Mouse (Mus musculus): ENCODE data around the gene Fgfr2. TPM values are rescaled to one million over a fixed set of nuclear protein-coding genes. Genes with fewer than 3 reads are reported as not detected.

Fgfr2 gene
- polyA plus RNA-seq, 1 experiment from 2014 or later = 67.0 TPM

DNA sequence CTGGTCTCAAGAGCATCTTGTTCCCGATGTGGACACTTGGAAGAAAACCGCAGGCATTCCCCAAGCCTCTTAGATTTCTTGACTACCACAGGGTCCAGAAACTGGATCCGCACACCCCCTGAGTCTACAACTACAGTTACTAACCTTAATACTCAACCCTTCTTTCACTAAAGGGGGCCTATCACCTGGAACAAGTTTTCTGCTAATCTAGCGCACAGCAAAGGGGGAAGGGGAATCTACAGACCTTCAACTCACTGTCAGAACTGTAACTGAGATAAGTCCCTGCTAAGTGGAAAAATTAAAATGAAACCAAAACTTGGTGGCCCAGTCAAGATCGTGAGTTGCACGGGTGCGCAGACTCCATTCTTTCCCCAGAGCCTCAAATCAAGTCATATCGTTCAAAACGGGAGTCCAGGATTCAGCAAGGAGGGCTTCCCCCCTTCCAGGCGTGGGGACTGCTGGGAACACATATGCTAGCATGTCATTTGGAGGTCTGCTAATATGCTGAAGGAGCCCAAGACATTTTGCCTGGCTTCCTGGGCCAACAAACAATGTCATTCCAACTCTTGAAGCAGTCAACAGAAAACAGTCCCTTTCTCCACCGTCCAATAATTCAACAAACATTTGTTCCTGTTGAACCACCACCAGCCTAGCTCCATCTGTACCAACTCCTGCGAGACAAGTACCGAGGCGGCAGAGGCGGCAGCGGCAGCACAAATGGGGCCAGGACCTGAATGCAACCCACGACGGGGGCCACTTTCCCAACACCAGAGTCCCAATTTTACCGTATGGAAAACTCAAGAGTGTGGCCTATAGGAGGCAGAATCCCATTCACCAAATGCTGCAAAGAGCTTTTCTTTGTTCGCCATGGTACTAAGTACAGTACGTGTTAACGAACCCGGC, 311.2 kb downstream of the Fgfr2 start:
- Histone ChIP-seq H3K4me1 (replicated peaks) (peaks cover 44% of the 10 kb centered on the region), H3K9ac (peak overlapping the region; percentile 81), H3K27me3 (replicated peaks) (no peaks in the 10 kb centered on the region), H3K9me3 (no peaks in the 10 kb centered on the region), H3K4me3 (replicated peaks) (peak overlapping the region; percentile 68), H3K36me3 (no peaks in the 10 kb centered on the region), H3K4me2 (replicated peaks) (peak overlapping the region; percentile 85), H3K27ac (peak overlapping the region; percentile 88; the same call in 1 of the 2 replicates)
- 16% methylated on average over 23 of the region's 23 CpGs for WGBS
- no peak for ATAC-seq

DNA sequence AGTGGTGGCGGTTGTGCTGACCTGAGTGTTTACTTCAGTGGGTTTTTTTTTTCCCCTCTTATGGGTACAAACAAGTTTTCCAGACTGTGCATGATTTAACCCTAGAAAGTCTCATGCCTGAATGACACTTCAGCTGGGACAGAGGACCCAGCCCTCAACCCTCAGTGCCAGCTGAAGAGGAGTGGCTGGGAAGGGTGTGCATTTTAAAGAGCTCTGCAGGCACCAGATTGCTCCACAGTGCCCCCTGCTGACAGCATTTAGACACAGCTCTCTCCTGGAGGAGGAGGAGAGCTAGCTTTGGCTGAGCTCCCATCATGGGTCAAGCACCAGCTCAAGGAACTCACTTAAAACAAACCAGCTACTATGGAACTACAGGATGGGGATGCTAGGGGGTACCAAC, 312.3 kb downstream of the Fgfr2 start:
- Histone ChIP-seq H3K9me3 (no peaks in the 10 kb centered on the region), H3K36me3 (no peaks in the 10 kb centered on the region), H3K27me3 (replicated peaks) (no peaks in the 10 kb centered on the region), H3K9ac (no peak overlapping the region), H3K4me1 (replicated peaks) (peaks cover 54% of the 10 kb centered on the region), H3K4me2 (replicated peaks) (peak overlapping the region; percentile 85; the same call in 1 of the 2 replicates), H3K27ac (0 out of 2 replicates have a peak overlapping the region, but pooled peaks have one; percentile 49), H3K4me3 (replicated peaks) (no peak overlapping the region)
- WGBS = 60% methylated on average over 1 of the region's 1 CpGs
- peak; percentile 41 for ATAC-seq

DNA sequence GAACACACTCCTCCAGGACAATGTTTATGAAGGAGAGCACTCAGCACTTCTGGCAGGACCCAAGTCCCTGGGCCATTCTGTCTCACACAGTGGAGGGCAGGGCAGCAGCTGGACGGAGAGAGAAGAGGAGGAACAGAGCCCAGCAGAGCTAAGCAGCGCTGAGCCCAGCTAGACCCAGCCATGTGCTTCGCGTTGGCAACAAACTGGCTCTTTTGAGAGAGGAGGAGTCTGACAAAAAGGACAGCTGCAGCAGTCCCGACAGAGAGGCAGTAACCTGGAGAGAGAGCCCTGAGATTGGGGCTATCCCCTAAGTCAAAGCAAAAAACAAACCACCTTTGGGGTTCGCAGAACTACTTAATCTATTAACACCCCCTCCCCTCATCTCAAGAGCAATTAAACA, 312.8 kb downstream of the Fgfr2 start:
- no peaks in the 10 kb centered on the region for H3K36me3 ChIP-seq
- H3K4me2 ChIP-seq (replicated peaks) = peak overlapping the region; percentile 85
- H3K27ac ChIP-seq = peak overlapping the region; percentile 49
- WGBS = 32% methylated on average over 6 of the region's 6 CpGs
- peak overlapping the region; percentile 11; the same call in 1 of the 2 replicates for H3K9ac ChIP-seq
- H3K9me3 ChIP-seq = no peaks in the 10 kb centered on the region
- no peak for ATAC-seq
- peaks cover 60% of the 10 kb centered on the region for H3K4me1 ChIP-seq (replicated peaks)
- H3K27me3 ChIP-seq (replicated peaks) = no peaks in the 10 kb centered on the region
- no peak overlapping the region for H3K4me3 ChIP-seq (replicated peaks)

- Histone ChIP-seq H3K4me3 (replicated peaks) (no peak overlapping the region), H3K36me3 (no peaks in the 10 kb centered on the region), H3K9ac (no peak overlapping the region), H3K9me3 (no peaks in the 10 kb centered on the region), H3K4me1 (replicated peaks) (peaks cover 64% of the 10 kb centered on the region), H3K4me2 (replicated peaks) (peak overlapping the region; percentile 42; the same call in 1 of the 2 replicates), H3K27me3 (replicated peaks) (no peaks in the 10 kb centered on the region), H3K27ac (peak overlapping the region; percentile 89; the same call in 1 of the 2 replicates)
- WGBS = 39% methylated on average over 6 of the region's 6 CpGs
- no peak for ATAC-seq
These were observed 313.4 kb downstream of the Fgfr2 start for GRCm38 (mm10) chr7:132809721-132810120.

DNA sequence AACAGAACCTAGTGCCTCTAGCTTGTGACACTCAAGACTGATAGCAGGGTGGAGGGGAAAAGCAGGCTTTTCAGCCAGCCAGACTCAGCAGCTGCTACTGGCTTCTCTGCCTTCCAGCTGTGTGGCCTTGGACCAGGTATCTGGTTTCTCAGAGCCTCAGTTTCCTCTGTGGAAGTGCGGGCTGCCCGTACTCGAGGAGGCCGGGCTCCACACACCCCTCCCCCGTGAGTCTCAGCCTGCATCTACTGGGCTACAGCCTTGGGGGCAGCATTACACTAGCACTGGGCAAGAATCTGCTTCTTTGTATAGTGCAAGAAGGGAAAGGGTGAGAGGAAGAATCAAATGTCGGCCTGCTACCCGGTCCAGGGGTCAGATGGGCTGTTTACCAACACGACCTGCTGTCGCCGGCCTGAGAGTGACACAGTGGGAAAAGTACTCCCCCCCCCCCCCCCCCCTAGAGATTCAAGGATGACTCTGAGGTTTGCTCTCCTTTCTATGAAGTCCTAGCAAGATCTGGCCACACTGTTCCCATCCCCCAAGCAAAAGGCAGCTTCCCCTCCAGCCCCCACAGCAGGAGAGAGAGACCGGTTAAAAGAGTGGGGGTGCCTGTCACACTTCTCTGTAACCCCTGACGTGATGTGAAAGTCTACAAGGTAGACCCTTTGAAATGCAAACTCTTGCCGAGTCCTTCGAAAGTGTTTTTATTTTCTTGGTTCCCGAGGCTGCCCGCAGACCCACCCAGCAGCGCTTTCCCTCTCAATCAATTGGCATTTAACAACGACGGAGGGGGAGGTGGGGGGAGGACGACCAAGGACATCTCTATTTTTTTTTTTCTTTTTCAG, 314.1 kb downstream of the Fgfr2 start:
- Histone ChIP-seq H3K36me3 (no peaks in the 10 kb centered on the region), H3K4me3 (replicated peaks) (no peak overlapping the region), H3K27ac (peak overlapping the region; percentile 89), H3K4me2 (replicated peaks) (peak overlapping the region; percentile 42), H3K9ac (no peak overlapping the region; the same call in 1 of the 2 replicates), H3K4me1 (replicated peaks) (peaks cover 67% of the 10 kb centered on the region), H3K9me3 (no peaks in the 10 kb centered on the region), H3K27me3 (replicated peaks) (no peaks in the 10 kb centered on the region)
- ATAC-seq = peak; percentile 16; the same call in 1 of the 2 replicates
- 15% methylated on average over 20 of the region's 20 CpGs for WGBS

- WGBS = 35% methylated on average over 7 of the region's 7 CpGs
- peak overlapping the region; percentile 89 for H3K27ac ChIP-seq
- H3K27me3 ChIP-seq (replicated peaks) = no peaks in the 10 kb centered on the region
- H3K4me1 ChIP-seq (replicated peaks) = peaks cover 76% of the 10 kb centered on the region
- H3K4me2 ChIP-seq (replicated peaks) = peak overlapping the region; percentile 42; the same call in 1 of the 2 replicates
- H3K9ac ChIP-seq = no peak overlapping the region
- no peaks in the 10 kb centered on the region for H3K9me3 ChIP-seq
- no peak overlapping the region for H3K4me3 ChIP-seq (replicated peaks)
- H3K36me3 ChIP-seq = no peaks in the 10 kb centered on the region
- ATAC-seq = no peak
These were observed 314.9 kb downstream of the Fgfr2 start for GRCm38 (mm10) chr7:132808051-132808796.

DNA sequence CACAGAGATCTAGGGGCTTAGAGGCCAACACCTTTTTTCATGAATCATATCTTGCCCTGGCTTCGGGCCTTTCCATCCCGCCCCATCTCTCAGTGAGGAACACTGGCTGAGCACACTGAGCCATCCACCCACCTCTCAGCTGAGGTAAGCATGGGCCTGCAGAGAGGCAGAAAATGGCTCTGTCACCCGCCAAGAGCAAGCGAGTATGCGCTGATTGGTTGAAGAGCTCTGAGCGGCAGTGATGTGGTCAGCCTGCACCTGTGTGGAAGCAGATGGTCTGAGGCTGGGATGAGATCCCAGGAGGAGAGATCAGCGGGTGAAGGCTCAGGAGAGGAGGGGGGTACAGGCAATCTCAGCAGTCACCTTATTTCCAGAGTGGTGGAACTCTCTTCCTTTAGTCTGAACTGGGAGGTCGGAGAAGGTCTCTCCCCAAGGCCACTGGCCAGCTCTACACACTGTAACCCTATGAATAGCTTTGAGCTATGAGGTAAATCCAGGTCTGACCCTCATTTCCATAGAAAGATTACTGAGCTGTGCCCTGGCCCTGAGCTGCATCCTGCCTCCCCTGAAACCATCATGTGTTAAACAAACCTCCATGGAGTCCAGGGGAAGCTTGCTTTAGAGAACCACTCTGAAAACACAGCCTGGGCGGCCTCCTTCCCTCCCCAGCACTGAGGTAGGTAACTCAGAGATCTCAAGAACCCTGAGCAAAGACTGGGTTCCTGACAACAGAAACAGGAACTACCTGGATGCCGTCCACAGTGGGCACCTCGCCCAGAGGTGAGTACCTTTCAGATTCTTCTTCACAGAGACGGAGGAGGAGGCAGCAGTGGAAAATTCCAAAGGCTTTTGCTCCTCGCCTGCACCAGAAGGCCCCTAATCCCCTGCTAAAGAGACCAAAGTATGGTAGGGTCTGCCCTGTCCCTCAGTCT, 316.0 kb downstream of the Fgfr2 start:
- H3K9ac ChIP-seq = no peak overlapping the region
- no peaks in the 10 kb centered on the region for H3K27me3 ChIP-seq (replicated peaks)
- H3K27ac ChIP-seq = peak overlapping the region; percentile 89
- no peaks in the 10 kb centered on the region for H3K9me3 ChIP-seq
- H3K4me2 ChIP-seq (replicated peaks) = no peak overlapping the region
- no peak overlapping the region for H3K4me3 ChIP-seq (replicated peaks)
- no peak for ATAC-seq
- peaks cover 83% of the 10 kb centered on the region for H3K4me1 ChIP-seq (replicated peaks)
- WGBS = 68% methylated on average over 13 of the region's 13 CpGs
- no peaks in the 10 kb centered on the region for H3K36me3 ChIP-seq

GRCm38 (mm10) chr7:132806286-132806685, 316.9 kb downstream of the Fgfr2 start:
- H3K9ac ChIP-seq = no peak overlapping the region; the same call in 1 of the 2 replicates
- no peak overlapping the region for H3K4me2 ChIP-seq (replicated peaks)

DNA sequence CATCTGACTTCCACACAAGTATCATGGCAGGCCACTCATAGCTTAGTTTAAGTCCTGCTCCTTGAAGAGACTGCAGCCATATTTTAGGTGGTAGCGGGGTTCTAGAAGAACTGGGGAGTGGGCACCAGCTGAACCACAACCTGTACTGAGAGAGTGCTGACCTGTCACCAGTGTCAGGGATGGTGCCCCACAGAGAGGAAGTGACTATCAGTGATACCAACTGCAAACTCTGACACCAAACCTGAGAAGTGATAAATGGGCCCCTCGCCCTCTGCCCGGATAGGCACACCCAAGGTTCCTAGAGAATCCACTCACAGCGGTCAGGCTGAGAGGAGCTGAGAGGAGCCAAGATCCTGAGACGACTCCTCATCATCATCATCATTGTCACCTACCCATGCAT, 318.2 kb downstream of the Fgfr2 start:
- ATAC-seq = no peak
- no peak overlapping the region for H3K9ac ChIP-seq
- no peak overlapping the region for H3K4me2 ChIP-seq (replicated peaks)
- 74% methylated on average over 5 of the region's 5 CpGs for WGBS
- H3K4me3 ChIP-seq (replicated peaks) = no peak overlapping the region
- no peak overlapping the region for H3K27ac ChIP-seq
- no peaks in the 10 kb centered on the region for H3K27me3 ChIP-seq (replicated peaks)
- H3K4me1 ChIP-seq (replicated peaks) = peaks cover 86% of the 10 kb centered on the region
- no peaks in the 10 kb centered on the region for H3K9me3 ChIP-seq
- no peaks in the 10 kb centered on the region for H3K36me3 ChIP-seq

More at GRCm38 (mm10) chr7:132806286-132806685, 316.9 kb downstream of the Fgfr2 start:
- no peak for ATAC-seq
- 53% methylated on average over 5 of the region's 5 CpGs for WGBS
- H3K4me1 ChIP-seq (replicated peaks) = peaks cover 90% of the 10 kb centered on the region
- H3K36me3 ChIP-seq = no peaks in the 10 kb centered on the region
- H3K4me3 ChIP-seq (replicated peaks) = no peak overlapping the region
- no peaks in the 10 kb centered on the region for H3K9me3 ChIP-seq
- H3K27me3 ChIP-seq (replicated peaks) = no peaks in the 10 kb centered on the region
- no peak overlapping the region for H3K27ac ChIP-seq

DNA sequence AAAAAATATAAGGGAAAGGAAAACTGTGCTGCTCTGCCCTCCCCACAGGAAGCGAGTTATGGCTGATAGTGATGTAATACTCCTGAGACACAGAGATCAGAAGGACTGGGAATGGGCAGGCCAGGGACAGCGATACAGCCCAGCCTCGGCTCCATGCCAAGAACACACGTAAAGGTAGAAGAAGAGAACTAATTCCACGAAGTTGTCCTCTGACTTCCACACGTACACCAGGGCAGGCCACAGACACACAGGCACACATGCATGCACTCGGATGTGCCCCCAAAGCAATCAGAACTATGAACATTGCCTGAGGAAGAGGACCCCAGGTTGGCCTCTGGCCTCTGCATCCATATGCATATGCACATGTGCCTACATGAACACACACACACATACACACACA, 318.7 kb downstream of the Fgfr2 start:
- H3K36me3 ChIP-seq = no peaks in the 10 kb centered on the region
- peaks cover 83% of the 10 kb centered on the region for H3K4me1 ChIP-seq (replicated peaks)
- 77% methylated on average over 7 of the region's 7 CpGs for WGBS
- no peaks in the 10 kb centered on the region for H3K9me3 ChIP-seq
- no peak for ATAC-seq
- no peak overlapping the region for H3K27ac ChIP-seq
- H3K4me2 ChIP-seq (replicated peaks) = no peak overlapping the region
- H3K27me3 ChIP-seq (replicated peaks) = no peaks in the 10 kb centered on the region
- H3K4me3 ChIP-seq (replicated peaks) = no peak overlapping the region
- H3K9ac ChIP-seq = no peak overlapping the region

- Histone ChIP-seq H3K36me3 (no peaks in the 10 kb centered on the region), H3K27me3 (replicated peaks) (no peaks in the 10 kb centered on the region), H3K9me3 (no peaks in the 10 kb centered on the region), H3K4me3 (replicated peaks) (no peak overlapping the region), H3K9ac (no peak overlapping the region), H3K4me1 (replicated peaks) (peaks cover 78% of the 10 kb centered on the region), H3K27ac (no peak overlapping the region), H3K4me2 (replicated peaks) (no peak overlapping the region)
- ATAC-seq = no peak
- WGBS = 56% methylated on average over 3 of the region's 3 CpGs
These were observed 319.2 kb downstream of the Fgfr2 start for GRCm38 (mm10) chr7:132803962-132804361.
